Mouse (Mus musculus) monocyte, adult 5-6 weeks (primary cell): ENCODE data around the gene Auts2. TPM values are rescaled to one million over a fixed set of nuclear protein-coding genes. Genes with fewer than 3 reads are reported as not detected.

ENCODE experiments used
- ATAC-seq: fragments of 153-309, 156-312 bp; replicated peaks from 2 replicates; pipeline ENCODE4 v1.8.0; 2017; ENCODE audit warnings: mild to moderate bottlenecking; ENCODE audit not compliant: low TSS enrichment, insufficient number of reproducible peaks, severe bottlenecking, poor library complexity, low FRiP score
- total RNA-seq: library from RNA; stranded (forward); fragments of 200-1000, 200-491, 200-594 nt; gene quantifications from 3 replicates; pipeline ENCODE4 v1.2.3, GENCODE M21; 2017

Gene Auts2
- total RNA-seq, 1 experiment from 2014 or later: not detected

DNA sequence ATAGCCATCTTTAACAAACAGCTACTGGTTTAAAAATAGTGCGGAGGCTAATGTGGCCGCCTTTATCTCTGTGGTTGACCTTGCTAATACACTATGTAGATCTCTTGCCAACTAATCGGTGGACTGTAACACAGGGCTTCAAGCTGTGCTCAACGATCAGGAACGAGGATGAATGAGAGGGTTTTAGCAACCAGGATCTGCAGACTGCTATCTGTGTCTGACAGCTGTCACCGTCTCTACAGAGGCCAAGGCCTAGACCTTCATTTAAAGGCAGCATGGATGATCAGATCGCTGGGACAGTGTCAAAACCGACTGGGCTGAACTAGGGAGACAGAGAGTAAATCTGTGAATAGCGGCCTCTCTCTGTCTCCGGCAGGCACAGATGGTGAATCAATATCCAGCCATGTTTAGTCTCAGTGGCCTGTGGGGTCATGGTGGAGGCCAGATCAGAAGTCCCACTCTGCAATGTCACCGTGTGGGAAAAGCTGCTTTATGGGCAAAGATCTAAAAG lies 892.7 kb downstream of the Auts2 start:
- no peak for ATAC-seq

DNA sequence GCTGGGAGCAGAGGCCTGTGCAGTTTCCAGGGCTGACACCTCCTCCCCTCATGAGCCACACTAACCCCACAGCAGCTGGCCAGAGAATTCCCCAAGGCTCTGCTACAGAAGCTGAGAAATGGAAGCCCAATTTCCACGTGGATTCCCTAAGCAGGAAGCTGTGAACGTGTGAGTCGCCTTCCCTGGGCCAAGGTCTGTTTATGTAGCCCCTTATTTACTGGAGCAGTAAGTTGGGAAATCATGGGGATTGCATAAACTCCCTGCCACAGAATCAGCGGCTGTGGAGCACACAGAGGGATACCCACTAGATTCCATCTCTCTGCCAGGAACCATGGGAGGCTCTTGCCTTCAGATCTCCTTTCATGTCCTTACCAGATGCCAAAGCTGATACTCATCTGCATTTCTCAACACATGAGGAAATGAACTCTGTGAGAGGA lies 895.4 kb downstream of the Auts2 start:
- no peak for ATAC-seq

DNA sequence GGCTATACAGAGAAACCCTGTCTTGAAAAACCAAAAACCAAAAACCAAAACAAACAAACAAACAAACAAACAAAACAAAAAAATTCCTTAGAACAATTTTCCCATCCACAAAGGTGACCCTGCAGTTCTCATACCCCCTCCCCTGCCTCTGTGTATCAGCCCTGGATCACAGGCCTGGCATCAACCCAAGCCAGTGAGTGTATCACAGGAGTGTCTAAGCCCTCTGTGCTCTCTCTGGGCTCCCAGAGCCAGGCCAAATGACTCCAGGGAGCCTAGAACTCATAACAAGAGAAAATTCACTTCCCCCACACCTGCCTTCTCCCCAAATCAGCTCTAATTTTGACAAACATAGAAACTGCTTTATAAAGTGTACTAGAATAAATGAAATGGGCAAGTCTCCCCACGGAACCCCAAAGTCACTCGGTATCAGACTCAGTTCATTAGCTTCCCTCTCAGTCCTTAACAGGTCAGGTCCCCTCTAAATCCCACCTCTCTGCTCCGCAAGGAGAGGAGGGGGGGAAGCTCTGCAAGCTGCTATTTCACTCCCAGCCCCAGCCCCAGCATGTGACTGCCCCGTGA lies 896.0 kb downstream of the Auts2 start:
- ATAC-seq: no peak

DNA sequence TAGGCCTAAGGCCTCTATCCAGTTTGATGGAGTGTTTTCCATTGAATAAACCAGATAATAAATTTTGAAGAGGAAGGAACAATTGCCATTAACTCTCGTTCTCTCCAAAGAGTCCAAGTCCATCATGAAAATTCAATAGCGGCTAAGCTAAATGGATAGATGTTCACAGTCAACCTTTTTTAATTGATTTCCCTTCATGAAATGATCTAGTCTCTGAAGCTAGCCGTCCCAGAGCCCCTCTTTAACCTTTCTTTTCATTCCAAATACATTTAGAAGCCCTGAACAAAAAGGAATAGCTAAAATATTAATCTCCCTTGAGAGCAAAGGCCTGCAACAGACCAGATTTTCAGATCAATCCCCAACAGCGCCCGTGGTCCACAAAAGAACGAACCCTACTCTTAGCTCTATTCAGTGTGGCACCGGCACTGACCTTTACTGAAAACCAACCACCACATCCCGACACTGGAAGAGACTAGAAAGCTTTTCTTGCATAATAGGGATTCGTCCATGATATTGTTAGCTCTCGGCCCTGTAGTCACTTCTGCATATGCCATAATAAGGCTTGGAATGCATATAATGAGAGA lies 896.9 kb downstream of the Auts2 start:
- ATAC-seq: no peak

DNA sequence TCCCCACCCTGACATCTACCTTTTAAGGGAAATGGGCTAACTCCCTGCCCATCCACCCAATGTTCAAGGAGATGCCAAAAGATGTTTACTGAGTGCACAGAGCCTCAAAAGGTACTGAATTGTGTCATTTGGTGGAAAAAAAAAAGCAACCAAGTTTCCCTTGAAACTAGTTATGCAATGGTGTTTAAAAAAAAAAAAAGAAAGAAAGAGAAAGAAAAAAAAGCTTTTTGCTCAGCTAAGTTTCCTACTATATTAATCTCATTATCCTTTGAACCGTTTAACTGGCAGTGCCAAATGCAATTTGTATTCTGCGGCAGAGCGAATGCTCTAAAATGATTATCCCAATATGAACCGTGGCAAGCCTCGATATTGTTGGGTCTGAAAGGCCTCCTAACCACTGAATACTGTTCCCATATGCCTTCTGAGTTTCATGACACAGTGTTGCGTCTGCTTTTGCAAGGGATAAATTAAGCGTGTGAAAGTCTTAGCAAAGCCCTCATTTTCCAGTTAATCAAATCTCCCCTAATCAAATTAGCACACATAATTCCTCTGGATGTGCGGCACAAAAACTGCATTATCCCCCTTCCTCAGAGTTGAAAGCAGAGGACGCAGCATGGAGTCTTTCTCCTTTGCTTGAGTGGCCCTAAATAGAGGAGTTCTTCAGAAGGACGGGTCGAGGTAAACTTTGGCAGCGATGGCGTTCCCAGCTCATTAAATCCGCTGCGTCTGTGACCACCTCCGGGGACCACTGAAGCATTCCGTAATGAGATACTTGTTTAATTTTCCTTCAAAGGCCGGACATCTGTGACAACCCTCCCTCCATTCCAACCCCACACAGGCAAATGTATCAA lies 897.6 kb downstream of the Auts2 start:
- ATAC-seq: no peak

DNA sequence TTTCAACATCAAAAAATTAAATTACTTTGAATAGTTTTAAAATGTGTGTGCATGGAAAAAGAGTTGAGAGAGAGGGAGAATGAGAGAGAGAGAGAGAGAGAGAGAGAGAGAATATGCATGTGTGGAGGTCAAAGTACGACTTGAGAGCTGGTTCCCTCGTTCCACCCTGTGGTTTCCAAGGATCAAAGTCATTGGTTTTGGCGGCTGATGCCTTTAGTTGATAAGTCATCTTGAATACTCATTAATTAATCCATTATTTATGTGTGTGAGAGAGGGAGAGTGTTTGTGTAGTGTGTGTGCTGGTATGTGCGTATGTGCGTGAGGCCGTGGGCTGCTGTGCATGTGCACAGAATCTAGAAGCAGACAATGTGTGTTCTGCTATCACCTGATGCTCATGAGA lies 898.8 kb downstream of the Auts2 start:
- ATAC-seq: no peak

DNA sequence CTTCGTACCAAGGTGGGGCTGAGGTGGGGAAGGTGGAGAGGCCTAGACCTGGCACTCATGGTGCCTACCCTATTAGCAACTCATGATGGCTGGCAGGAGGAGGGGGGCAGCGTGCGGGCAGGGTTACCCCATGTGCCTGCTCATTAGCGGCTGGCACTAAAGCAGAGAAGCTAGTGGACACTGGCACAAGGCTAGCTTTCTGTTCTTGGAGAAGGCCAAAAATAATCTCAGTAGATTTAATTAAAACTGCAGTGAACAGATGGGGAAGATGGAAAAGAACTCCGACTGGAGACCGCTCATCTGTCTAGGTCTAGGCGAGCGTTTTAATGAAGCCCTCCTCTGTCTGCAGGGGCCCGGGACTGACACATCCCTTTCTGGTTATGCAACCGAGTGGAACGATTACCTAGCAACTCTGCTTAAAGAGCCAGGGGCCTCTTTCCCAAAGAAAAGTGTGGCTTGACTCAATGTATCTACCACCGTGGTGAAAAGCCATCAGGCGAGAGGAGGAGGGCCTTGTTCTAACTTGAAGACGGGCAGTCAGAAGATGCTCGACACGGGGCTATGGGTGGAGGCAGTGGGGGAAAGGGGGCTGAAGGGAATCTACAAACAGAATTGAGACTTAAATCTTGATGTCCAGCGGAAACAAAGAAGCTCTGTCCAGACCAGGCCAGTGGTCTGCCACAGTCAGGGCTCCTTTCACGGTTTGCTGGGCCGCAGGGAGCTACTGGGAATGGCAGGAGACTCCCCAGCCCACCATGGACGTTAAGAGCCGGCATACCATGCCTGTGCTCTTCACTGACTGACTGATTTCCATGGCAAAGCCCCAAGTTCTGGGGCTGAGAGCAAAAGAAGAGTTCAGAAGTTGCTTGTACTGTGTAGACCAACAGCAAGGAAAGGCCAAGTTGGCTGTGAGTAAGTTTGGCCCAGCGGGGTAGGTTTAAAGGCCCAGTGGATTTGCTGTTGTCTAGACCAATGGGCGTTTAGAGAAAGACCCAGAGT lies 899.7 kb downstream of the Auts2 start:
- no peak for ATAC-seq

DNA sequence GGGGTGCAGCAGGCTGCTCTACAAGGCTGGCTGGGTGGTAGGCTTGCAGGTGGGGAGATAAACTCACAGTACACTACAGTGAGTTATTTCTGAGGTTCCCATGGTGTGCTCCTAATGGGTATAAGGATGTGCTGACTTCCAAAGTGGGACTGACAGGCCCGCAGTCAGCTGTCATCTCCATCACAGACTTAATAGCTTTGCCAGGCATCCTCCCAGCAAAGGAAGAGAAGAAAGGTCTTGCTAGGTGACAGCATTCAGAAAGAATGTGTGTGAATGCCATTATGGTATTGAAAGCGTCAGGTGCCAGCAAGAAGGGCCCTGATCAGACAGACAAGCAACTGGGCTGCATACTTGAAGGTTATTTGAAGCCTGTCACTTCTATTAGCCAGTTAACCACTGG lies 900.4 kb downstream of the Auts2 start:
- no peak for ATAC-seq

DNA sequence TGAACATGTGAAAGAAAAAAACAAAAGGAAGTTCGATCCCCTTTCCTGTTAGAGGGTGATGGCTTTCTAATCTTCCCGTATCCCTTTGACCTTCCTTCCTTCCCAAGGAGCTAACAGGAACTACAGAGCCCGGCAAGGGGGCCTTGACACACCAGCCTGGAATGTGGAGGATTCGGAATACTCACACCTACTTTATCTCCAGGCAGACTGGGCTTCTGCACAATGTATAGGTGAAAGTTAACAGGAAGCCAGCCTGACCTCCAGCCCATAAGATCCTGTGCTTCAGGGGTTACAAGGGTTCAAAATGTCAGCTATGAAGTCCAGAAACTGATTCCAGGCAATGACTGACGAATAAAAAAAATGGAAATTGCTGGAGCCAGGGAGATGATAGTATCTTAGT lies 906.7 kb downstream of the Auts2 start:
- no peak for ATAC-seq

DNA sequence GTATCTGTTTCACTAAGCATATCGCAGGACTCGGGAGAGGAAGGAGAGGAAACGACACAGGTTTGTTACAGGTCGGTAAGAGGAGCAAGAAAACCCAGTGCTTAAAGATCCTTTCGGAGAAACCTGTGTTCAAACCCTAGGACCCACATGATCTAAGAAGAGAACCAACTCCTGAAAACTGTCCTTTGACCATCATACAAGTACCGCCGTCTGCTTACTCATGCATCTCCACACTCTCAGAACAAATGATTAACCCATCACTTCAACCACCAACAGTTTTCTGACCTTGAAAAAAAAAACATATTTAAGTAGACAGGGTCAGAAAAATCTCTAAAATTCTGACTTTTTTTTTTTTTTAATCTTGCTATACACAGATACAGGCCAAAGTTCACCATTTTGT lies 908.4 kb downstream of the Auts2 start:
- ATAC-seq: no peak

DNA sequence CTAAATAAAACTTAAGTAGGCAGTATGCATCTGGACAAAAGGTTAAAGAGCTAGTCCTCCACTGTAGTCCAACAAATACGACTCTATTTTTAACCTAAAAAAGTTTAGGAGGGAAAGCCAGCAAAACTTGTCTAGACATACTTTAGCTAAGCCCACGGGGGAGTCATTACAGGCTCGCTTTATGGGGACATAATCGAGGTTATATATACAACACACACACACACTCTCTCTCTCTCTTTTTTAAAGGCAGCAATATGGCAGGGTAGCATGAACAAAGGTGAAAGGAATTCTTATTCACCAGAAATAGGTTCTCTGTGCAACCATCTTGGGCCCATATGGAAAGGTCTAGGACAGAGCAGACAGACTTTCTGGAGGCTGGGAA lies 911.2 kb downstream of the Auts2 start:
- ATAC-seq: no peak

DNA sequence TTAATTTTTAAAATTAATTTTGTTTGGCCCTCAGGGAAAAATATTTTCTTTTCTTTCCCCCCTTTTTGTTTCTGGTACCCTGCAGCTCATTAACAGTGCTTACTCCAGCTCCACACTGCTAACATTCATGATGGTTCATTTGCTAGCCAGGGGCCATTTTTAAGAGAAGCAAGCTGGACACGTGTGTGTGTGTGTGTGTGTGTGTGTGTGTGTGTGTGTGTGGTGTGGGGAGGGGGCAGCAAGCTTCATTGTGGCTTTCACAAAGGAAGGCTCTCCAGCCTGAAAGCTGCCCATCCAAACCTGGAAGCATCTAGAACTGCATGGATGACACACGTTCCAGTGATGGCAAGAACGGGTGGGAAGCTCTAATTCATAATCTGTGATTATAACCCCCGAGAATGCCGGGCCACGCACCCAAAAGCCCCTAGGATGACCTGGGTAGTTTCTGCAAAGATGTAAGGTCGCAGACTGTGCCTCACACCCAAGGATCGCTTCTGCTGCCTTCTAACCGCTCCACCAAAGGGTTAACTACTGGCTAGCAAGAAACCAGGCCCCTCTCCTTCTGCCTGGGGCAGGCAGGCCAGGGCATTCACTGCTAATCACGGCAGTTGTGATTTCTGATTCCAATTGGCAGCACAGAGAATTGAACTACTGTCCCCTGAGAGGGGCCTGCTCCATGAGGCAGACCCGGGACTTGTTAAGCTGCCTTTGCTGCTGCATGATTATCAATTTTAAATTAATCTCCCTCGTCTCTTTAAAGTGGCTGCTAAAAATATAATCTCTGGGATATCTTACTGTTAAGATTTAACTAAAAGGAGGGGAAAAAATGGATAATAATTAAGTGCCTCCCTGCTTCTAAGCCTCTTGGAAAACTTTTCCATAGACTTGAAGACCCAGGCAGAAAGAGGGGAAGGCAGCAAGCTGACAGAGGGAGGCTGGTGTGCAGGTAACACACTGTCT lies 911.8 kb downstream of the Auts2 start:
- ATAC-seq: no peak

DNA sequence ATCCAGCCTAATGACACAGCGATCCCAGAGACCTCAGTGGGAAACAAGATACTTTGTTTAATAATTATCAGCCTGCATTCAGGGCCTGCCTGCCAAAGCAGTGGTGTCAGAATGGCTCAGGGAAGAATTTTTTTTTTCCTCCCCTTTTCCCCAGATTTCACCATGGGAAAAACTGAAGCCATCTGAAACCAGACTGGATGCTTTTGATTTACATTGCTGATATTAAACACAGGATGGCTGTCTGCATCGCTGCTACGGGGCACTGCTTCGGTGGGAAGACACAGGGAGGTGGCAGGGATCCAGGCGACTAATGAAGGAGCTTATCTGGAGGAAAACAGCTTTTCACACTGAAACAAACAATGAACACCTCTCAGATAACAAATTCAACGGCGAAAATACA lies 912.6 kb downstream of the Auts2 start:
- no peak for ATAC-seq

DNA sequence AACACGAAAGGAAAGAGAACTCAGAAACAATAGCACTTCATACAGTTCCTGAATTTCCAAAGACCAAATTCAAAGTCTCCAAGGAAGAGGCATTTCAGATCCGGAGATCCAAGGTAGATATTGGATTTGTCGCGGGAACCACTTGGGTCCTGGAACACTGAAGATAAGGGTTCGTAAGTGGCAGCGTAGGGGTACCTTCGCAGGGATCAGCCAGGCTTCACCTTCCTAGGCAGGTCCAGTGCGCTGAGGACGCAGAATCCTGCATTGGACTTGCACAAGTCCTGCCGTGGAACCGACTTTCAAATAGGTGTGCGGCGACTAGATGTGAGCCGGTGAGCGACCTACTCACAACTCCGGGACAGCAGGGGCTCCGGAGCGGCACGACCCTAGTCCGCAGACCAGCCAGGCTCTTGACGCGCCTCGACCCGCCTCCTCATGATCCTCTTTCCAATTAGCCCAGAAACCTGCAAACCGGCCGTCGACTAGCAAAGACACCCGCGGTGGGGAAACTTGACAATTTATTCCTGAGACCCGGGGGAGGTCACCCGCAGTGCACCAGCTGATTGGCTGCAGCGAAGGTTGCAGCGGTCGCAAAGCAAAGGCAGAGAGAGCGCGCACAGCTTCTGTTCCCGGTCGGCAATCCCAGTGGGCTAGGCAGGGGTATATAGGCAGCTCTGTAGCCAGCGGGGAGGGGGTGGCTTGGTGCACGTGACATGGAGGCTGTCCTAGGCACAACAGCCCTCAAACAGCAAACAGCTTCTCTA lies 926.8 kb downstream of the Auts2 start:
- no peak for ATAC-seq

DNA sequence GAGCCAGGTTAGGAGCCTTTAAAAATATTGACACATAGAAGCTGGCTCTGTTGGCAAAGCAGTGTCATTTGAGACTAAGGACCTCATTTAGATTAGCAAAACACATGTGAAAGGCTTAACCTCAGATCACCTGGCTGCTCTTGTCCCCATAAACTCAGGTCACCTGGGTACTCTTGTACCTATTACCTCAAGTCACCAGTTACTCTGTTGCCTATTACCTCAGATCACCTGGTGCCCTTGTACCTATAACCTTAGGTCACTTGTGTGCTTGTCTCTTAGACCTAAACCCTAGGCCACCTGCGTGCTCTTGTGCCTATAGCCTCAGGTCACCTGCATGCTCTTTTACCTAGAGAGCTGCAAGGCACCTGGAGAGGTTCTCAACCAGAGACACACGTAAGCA lies 928.9 kb downstream of the Auts2 start:
- no peak for ATAC-seq

DNA sequence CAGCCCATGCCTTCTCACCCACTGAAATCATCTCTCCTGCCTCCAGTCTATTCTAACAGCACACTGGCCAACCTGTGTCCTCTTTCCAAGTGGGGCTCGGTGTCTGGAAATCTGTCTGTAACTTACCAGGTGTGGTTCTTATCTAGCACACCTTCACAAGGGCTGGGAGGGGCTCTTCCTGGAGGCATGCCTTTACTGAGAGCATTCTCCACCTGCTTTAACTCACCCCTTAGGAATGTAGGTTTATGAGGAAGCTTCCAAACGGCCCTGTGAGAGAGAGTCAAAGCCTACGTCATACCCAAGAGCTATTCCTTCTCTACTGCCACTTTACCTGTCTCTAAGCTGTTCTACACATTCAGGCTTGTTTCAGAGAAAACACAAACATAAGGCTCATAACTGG lies 929.8 kb downstream of the Auts2 start:
- no peak for ATAC-seq

DNA sequence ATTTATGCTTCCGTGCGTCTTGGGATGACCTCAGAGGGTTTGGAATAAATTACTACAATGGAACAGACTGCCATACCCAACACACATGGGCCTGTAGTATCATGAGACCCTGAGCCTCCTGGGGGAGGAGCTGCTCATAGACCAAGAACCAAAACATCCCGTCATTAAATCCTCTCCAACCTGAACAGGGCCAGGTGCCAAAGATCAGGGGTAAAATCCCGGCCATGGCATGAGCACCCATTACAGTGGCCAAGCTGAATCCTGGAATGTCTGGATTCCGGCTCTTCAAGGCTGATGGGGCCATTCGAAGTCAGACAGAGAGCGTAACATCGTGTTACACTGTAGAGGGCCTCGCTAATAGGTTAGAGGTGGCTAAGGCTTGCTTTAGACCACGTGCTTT lies 932.4 kb downstream of the Auts2 start:
- no peak for ATAC-seq
